Mouse (Mus musculus) forebrain, embryonic 14.5 days (tissue): ENCODE measurements at regions not wholly inside any gene's neighbourhood (a gene's known extent, or its start where the extent isn't known, plus 50 kb on each side); places are given as distances from the start of the nearest gene placed in this dataset.

Experiments
- ATAC-seq: fragments of 200-750 bp; cut with Nextera tagmentation; 2 replicates; pipeline ENCODE4 v1.8.0; 2017; ENCODE audit warnings: mild to moderate bottlenecking, moderate library complexity
- DNase-seq: peaks from one replicate; pipeline ENCODE4 v3.0.0-alpha.2; 2015; ENCODE audit warnings: low spot score
- H3K27ac ChIP-seq: fragments of 300-500 bp; sonication (generic); 2 replicates; pipeline ENCODE4 v1.5.1; 2014; ENCODE audit warnings: low read depth, mild to moderate bottlenecking, control low read depth, low read length, moderate library complexity
- H3K27me3 ChIP-seq: fragments of 300-500 bp; sonication (generic); replicated peaks from 2 replicates; pipeline ENCODE4 v1.6.1; 2014; ENCODE audit warnings: low read length, control low read depth, mixed read lengths; ENCODE audit not compliant: control insufficient read depth, insufficient read depth
- H3K36me3 ChIP-seq: fragments of 300-500 bp; sonication (generic); 2 replicates; pipeline ENCODE4 v1.6.1; 2014; ENCODE audit warnings: low read length, control low read depth; ENCODE audit not compliant: control insufficient read depth, insufficient read depth
- H3K4me1 ChIP-seq: fragments of 300-500 bp; sonication (generic); 2 replicates; pipeline ENCODE4 v1.6.1; 2014; ENCODE audit warnings: antibody characterized with exemption, low read length, control low read depth; ENCODE audit not compliant: control insufficient read depth, insufficient read depth
- H3K4me2 ChIP-seq: fragments of 300-500 bp; sonication (generic); 2 replicates; pipeline ENCODE4 v1.6.1; 2014; ENCODE audit warnings: mild to moderate bottlenecking, control low read depth, low read length
- H3K4me3 ChIP-seq: fragments of 300-500 bp; sonication (generic); 2 replicates; pipeline ENCODE4 v1.5.1; 2014; ENCODE audit warnings: low read depth, low read length, control low read depth
- H3K9ac ChIP-seq: fragments of 300-500 bp; sonication (generic); 2 replicates; pipeline ENCODE4 v1.6.1; 2014; ENCODE audit warnings: mild to moderate bottlenecking, low read length, control low read depth, moderate library complexity
- H3K9me3 ChIP-seq: fragments of 300-500 bp; sonication (generic); replicated peaks from 2 replicates; pipeline ENCODE4 v1.6.1; 2016; ENCODE audit warnings: low read length, control low read depth, mixed read lengths; ENCODE audit not compliant: control insufficient read depth
- WGBS: fragments of 180-500 bp; shearing (Covaris S2); extraction: QIAGEN DNeasy Blood & Tissue Kit; methylation state at CpG from one replicate; pipeline ENCODE4 v1.1.7; 2014; 5-methylcytosine and 5-hydroxymethylcytosine counted together

- Histone ChIP-seq H3K36me3 (no peaks in the 10 kb centered on the region), H3K4me2 (no peak overlapping the region), H3K9ac (no peak overlapping the region), H3K9me3 (no peaks in the 10 kb centered on the region), H3K4me1 (no peaks in the 10 kb centered on the region), H3K4me3 (no peak overlapping the region), H3K27me3 (no peaks in the 10 kb centered on the region), H3K27ac (no peak overlapping the region)
- DNase-seq (no peak), ATAC-seq (no peak)
- WGBS, result 87% methylated on average over 8 of the region's 8 CpGs
Observed at GRCm38 (mm10) chr16:92975090-92975489, 149.1 kb upstream of the Runx1 start.

GRCm38 (mm10) chr16:92972681-92973080 lies 146.7 kb upstream of the Runx1 start:
- Histone ChIP-seq H3K27me3 (no peaks in the 10 kb centered on the region), H3K4me3 (no peak overlapping the region), H3K27ac (no peak overlapping the region), H3K9ac (no peak overlapping the region), H3K9me3 (no peaks in the 10 kb centered on the region), H3K4me2 (no peak overlapping the region), H3K4me1 (no peaks in the 10 kb centered on the region), H3K36me3 (no peaks in the 10 kb centered on the region)
- DNase-seq, result no peak
- ATAC-seq, result no peak
- 72% methylated on average over 5 of the region's 5 CpGs for WGBS

- Histone ChIP-seq H3K27ac (no peak overlapping the region), H3K36me3 (no peaks in the 10 kb centered on the region), H3K9me3 (no peaks in the 10 kb centered on the region), H3K27me3 (no peaks in the 10 kb centered on the region), H3K4me1 (no peaks in the 10 kb centered on the region), H3K4me2 (no peak overlapping the region), H3K9ac (no peak overlapping the region), H3K4me3 (no peak overlapping the region)
- DNase-seq, result no peak
- WGBS, result 90% methylated on average over 3 of the region's 3 CpGs
- ATAC-seq, result no peak
Observed at GRCm38 (mm10) chr16:92971956-92972355, 146.0 kb upstream of the Runx1 start.

- no peaks in the 10 kb centered on the region for H3K27me3 ChIP-seq
- DNase-seq, result no peak
- no peaks in the 10 kb centered on the region for H3K4me1 ChIP-seq
- H3K27ac ChIP-seq, result no peak overlapping the region
- no peak overlapping the region for H3K4me2 ChIP-seq
- no peak overlapping the region for H3K4me3 ChIP-seq
- no peaks in the 10 kb centered on the region for H3K9me3 ChIP-seq
- H3K36me3 ChIP-seq, result no peaks in the 10 kb centered on the region
- ATAC-seq, result no peak
- no peak overlapping the region for H3K9ac ChIP-seq
- WGBS, result 91% methylated on average over 2 of the region's 2 CpGs
Observed at GRCm38 (mm10) chr16:92970587-92970986, 144.6 kb upstream of the Runx1 start.

- no peaks in the 10 kb centered on the region for H3K36me3 ChIP-seq
- 85% methylated on average over 5 of the region's 5 CpGs for WGBS
- H3K27me3 ChIP-seq, result no peaks in the 10 kb centered on the region
- no peak overlapping the region for H3K4me2 ChIP-seq
- H3K9ac ChIP-seq, result no peak overlapping the region
- no peak overlapping the region for H3K4me3 ChIP-seq
- no peaks in the 10 kb centered on the region for H3K4me1 ChIP-seq
- no peaks in the 10 kb centered on the region for H3K9me3 ChIP-seq
- ATAC-seq (no peak), DNase-seq (no peak)
- H3K27ac ChIP-seq, result no peak overlapping the region
Observed at GRCm38 (mm10) chr16:92969036-92969435, 143.1 kb upstream of the Runx1 start.

- Histone ChIP-seq H3K4me1 (no peaks in the 10 kb centered on the region), H3K4me2 (no peak overlapping the region), H3K36me3 (no peaks in the 10 kb centered on the region), H3K27me3 (no peaks in the 10 kb centered on the region), H3K4me3 (no peak overlapping the region), H3K27ac (no peak overlapping the region), H3K9ac (no peak overlapping the region), H3K9me3 (no peaks in the 10 kb centered on the region)
- 90% methylated on average over 10 of the region's 10 CpGs for WGBS
- no peak for DNase-seq
- ATAC-seq, result no peak
Observed at GRCm38 (mm10) chr16:92966069-92966866, 140.3 kb upstream of the Runx1 start.

GRCm38 (mm10) chr16:92965651-92966050 lies 139.7 kb upstream of the Runx1 start:
- Histone ChIP-seq H3K4me2 (no peak overlapping the region), H3K4me3 (no peak overlapping the region), H3K4me1 (no peaks in the 10 kb centered on the region), H3K27me3 (no peaks in the 10 kb centered on the region), H3K9ac (no peak overlapping the region), H3K9me3 (no peaks in the 10 kb centered on the region), H3K36me3 (no peaks in the 10 kb centered on the region), H3K27ac (no peak overlapping the region)
- DNase-seq (no peak), ATAC-seq (no peak)
- WGBS, result 70% methylated on average over 3 of the region's 3 CpGs

GRCm38 (mm10) chr16:92963582-92963981 lies 137.6 kb upstream of the Runx1 start:
- H3K9ac ChIP-seq, result no peak overlapping the region
- H3K4me2 ChIP-seq, result no peak overlapping the region
- no peak overlapping the region for H3K27ac ChIP-seq
- WGBS, result 92% methylated on average over 4 of the region's 4 CpGs
- H3K4me3 ChIP-seq, result no peak overlapping the region
- no peaks in the 10 kb centered on the region for H3K9me3 ChIP-seq
- no peaks in the 10 kb centered on the region for H3K27me3 ChIP-seq
- H3K36me3 ChIP-seq, result no peaks in the 10 kb centered on the region
- no peaks in the 10 kb centered on the region for H3K4me1 ChIP-seq
- no peak for DNase-seq
- no peak for ATAC-seq

- DNase-seq (no peak), ATAC-seq (no peak)
- Histone ChIP-seq H3K36me3 (no peaks in the 10 kb centered on the region), H3K4me1 (no peaks in the 10 kb centered on the region), H3K27me3 (no peaks in the 10 kb centered on the region), H3K9me3 (no peaks in the 10 kb centered on the region), H3K9ac (no peak overlapping the region), H3K27ac (no peak overlapping the region), H3K4me3 (no peak overlapping the region), H3K4me2 (no peak overlapping the region)
- WGBS, result 84% methylated on average over 3 of the region's 3 CpGs
Observed at GRCm38 (mm10) chr16:92961361-92961760, 135.4 kb upstream of the Runx1 start.
